Mouse (Mus musculus) embryo, embryonic 10 days (tissue): Measurements from ENCODE around the gene Bicra.

ENCODE experiments used
- DNase-seq: peaks from one replicate; pipeline ENCODE4 v3.0.0-alpha.2; 2015; ENCODE audit warnings: low spot score

The Bicra gene

DNA sequence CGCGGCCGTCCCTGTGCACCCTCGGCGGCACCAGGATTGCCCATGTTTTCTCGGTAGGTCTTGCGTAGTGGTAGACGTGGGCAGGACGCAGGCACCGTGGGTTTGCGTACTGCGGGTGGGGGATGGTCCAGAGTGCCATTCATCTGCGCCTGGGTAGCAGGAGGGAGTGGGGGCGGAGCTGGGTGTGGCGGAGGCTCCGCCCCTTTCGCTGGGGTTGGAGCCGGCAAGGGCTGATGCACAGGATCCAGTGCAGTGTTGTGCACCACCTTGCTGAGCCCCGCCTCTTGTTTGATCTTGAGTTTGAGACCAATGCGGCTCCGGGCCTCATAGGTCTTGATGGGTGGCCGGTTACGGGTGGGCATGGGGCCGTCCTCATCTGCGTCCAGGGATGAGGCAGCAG is 75.5 kb downstream of the Bicra start:
- DNase-seq = no peak

- no peak for DNase-seq
Measured at GRCm38 (mm10) chr7:15969674-15970073, 78.0 kb downstream of the Bicra start.

- no peak for DNase-seq
Measured at GRCm38 (mm10) chr7:15968322-15968721, 79.4 kb downstream of the Bicra start.

DNA sequence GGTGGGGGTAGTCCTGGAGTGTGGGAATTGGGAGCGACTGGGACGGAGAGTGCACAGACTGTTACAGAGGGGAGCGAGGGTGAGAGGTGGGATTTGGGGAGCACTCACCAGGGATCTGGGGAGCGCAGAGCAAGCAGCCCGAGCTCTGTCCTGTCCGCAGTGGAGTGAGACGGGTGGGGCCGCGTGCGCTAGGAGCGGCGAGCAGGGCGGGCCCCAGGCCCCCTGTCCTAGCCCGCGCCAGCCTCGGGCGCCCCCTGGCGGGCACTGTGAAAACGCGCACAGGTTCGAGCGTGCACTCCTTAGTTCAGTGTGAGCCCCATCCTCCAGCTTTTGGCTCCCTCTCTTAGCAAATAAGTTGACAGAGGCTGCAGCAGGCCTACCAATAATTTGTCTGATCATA is 80.4 kb downstream of the Bicra start, which contains the start of gene Ehd2:
Gene Ehd2, minus strand, starts transcription at position 256 of the 400 bp plus-strand sequence.
- DNase-seq = peak; percentile 71

- no peak for DNase-seq
Measured at GRCm38 (mm10) chr7:15966489-15966888, 81.2 kb downstream of the Bicra start.

- DNase-seq = no peak
Measured at GRCm38 (mm10) chr7:15963798-15964652, 83.7 kb downstream of the Bicra start.

DNA sequence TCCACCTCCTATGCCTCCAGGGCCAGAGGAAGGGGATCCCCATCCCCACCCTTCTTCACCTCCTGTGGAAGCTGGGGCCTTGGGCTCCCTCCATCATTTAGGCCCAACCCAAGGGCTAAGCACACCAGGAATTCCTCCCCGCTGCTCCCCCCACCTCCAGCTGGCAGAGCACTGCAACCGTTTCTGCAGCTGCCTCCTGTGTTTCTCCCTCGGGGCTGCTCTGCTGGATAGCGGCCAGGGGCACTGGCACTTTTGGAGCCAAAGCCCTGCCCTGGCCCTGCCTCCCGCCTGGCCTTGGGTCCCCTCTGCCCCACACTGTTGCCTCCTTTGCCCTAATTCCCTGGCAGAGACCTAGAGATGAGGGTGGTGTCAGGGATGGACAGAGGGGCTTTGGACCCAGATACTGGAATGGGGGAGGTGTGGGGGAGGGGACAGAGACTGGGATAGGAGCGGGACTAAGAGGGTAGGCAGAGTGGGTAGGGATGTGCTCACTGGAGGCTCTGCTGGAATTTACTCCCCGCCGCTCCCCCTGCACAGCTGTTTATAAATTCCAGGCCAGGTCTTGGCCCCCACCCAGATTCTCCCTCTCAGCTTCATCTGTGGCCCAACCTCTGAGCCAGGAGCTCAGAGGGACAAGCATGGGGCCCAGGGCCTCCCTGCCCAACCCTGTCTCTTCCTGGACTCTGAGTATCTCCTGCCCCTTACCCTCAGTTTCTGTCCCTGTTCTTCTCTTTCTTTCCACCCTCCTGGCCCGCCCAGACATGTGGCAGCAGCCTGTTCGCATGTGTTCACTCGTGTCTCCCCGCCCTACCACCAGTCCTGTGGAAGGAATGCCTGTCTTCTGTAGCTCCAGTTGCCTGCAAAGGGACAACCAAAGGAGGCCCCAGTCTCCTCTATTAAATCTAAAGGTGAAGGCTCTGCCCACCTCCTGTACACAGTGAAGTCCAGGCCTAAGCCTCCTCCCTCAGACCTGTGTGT is 85.1 kb downstream of the Bicra start:
- no peak for DNase-seq

GRCm38 (mm10) chr7:15961798-15962197 is 85.9 kb downstream of the Bicra start:
- no peak for DNase-seq

DNA sequence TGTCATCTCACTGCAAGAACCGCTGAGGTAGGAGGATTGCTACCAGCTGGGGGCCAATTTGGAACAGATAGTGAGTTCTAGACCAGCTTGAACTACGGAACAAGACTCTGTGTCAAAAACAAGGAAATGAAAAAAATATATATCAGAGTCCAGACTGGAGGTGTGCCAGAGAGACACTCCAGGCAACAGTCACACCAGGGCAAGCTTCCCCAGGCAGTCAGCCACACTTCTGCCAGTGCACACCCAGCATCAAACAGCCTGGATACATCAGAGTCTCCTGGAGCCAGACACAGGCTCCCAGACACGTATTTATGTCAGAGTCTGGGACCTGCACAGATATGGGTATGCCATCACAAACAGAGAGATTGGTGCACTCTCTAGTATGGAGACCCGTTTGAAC is 86.5 kb downstream of the Bicra start:
- no peak for DNase-seq

GRCm38 (mm10) chr7:15960691-15961090 is 87.0 kb downstream of the Bicra start:
- no peak for DNase-seq

GRCm38 (mm10) chr7:15956143-15956542 is 91.6 kb downstream of the Bicra start:
- no peak for DNase-seq

GRCm38 (mm10) chr7:15955509-15955908 is 92.2 kb downstream of the Bicra start:
- DNase-seq = no peak

GRCm38 (mm10) chr7:15954978-15955443 is 92.7 kb downstream of the Bicra start:
- DNase-seq = peak; percentile 81

DNA sequence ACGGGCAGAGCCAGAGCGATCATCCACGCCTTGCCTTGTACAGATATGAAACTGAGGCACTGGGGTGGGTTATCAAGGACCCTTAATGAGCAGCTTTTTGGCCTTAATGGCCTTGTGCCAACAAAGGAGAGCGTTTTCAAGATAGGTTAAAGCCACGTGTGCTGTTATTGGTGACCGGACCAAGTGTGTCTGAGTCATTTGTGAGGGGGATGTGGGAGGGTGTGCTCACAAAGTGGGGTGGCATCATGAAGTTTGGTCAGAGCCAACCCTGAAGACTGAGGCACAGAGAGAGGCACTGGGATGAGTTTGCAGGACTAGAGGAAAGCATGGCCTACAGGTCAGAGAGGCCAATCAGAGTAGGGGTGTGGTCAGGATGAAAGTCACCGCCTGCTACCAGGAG is 93.3 kb downstream of the Bicra start:
- no peak for DNase-seq

- no peak for DNase-seq
Measured at GRCm38 (mm10) chr7:15953307-15954074, 94.2 kb downstream of the Bicra start.

DNA sequence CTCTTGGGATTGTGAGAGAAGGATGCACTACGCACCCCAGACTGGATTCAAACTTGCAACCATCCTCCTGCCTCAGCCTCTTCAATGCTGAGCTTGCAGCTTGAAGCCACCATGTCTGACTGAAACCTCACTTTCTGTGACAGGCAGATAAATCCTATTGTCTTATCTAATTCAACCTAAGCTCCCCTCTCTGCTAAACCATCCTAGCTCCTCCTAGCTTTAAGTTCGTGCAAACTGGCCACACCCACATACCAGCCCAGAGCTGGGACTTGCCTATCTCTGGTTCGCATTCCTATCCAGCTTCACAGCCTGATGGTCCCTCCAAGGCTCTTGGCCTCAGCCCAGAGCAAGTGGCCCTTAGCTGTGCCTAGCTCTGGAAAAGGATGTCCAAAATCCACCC is 95.3 kb downstream of the Bicra start:
- no peak for DNase-seq

GRCm38 (mm10) chr7:15950008-15950407 is 97.7 kb downstream of the Bicra start:
- no peak for DNase-seq

DNA sequence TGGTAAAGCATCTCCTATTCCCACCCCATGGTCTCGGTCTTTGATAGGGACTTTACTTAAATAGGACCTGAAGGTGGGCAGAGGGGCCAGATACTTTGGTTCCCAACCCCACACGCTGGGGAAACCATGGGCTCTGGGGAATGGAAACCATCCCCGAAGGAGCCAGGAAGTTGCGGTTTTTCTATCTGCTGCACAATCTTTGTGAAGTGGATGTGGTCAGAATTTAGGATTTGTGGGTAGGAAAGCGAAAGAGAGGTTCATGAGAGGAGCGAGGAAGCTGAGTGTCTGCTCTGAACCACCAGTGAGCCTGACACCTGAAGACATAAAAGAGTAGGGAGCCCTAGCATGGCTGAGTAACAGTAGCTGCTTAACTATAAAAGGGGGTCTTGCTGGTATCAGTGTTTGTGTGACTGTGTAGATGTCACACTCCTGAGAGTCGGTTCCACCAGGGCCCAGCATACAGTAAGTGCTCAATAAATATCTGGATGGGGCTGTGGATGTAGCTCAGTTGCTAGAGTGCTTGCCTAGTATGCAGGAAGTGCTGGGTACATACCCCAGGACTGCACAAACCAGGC is 98.4 kb downstream of the Bicra start:
- DNase-seq = no peak

DNA sequence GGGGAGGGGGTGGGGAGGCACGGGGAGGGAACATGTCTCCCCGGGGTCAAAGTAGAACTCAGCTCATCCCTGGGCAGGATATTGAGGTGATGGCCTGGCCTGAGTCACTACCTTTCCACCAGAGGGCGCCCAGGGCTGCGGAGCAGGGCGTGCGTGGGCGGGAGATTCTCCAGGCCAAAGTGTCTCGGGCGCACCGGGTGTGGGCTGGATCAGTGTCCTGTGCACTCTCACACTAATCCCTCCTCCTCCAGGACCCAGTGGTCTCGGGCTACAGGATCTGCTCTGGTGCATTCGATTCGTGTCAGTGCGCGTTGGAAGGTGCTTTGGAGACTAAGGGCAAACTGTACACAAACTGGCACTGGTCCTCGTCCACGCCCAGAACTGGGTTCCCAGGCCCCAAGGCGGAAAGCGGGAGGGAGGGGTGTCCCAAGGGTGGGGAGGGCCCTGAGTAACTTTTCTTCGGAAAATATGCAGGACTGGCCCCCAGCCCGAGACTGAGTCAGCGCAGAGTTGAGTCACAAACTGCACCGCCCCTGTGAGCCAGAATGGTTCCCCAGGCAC is 99.3 kb downstream of the Bicra start:
- DNase-seq = peak; percentile 90

DNA sequence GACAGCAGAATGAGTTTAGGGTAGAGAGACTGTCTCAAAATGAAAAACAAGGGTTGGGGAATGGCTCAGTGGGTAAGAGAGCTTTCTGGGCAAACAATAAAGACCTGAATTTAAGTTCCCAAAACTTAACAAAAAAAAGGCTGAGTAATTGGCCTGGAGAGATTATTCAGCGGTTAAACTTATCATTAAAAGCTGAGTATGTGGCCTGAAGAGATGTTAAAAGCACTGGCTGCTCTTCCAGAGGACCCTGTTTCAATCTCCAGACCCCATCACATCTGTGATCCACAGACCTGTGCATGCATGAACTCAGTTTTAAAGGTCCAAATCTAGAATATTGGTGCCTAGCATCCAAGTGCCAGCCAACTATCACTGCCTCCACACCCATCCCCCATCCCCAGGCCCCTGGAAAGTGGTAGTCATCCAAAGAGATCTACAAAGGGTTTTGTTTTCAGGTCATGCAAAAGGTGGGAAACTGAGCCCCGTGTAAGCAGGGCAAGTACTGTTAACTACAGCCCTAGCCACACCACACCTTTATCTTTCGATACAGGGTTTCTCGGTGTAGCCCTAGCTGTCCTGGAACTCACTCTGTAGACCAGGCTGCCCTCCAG is 100.0 kb downstream of the Bicra start:
- DNase-seq = no peak
